Mouse (Mus musculus): ENCODE data around the gene Plscr1. TPM values are rescaled to one million over a fixed set of nuclear protein-coding genes. Genes with fewer than 3 reads are reported as not detected.

Plscr1 gene
- polyA plus RNA-seq, 1 experiment from 2014 or later: 83.5 TPM

DNA sequence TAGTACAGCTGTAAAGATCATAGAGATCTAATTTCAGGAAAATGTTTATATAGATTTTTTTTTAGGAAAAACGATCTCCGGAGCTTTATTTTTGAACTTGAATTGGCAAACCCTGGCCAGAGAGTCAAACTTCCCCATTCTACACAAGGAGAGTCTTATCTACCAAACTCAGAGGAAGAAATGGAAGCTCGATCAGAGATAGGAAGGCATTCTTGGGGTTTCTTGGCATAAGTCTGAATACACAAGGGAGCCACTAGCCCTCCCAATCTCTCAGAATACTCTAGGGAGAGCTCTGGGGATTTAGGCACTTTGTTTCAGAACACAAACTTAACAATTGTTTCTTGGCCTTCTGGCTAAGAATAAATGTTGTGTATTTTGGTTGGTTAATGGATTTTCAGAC is 29.4 kb upstream of the Plscr1 start:
- no peaks in the 10 kb centered on the region for H3K36me3 ChIP-seq (ENCODE audit: control insufficient read depth, insufficient read depth, low read length)
- no peak overlapping the region for H3K4me2 ChIP-seq (replicated peaks; ENCODE audit: low read depth, low read length)
- H3K4me1 ChIP-seq (ENCODE audit: control insufficient read depth, insufficient read depth, low read length): no peaks in the 10 kb centered on the region
- H3K9ac ChIP-seq (ENCODE audit: low read depth, low read length): no peak overlapping the region
- H3K27ac ChIP-seq (ENCODE audit: low read depth, low read length): no peak overlapping the region
- 56% methylated on average over 3 of the region's 3 CpGs for WGBS
- no peaks in the 10 kb centered on the region for H3K27me3 ChIP-seq (ENCODE audit: control insufficient read depth, insufficient read depth, low read length)
- no peak overlapping the region for H3K4me3 ChIP-seq (ENCODE audit: low read length)
- H3K9me3 ChIP-seq (ENCODE audit: control insufficient read depth, low read length): no peaks in the 10 kb centered on the region
- ATAC-seq (ENCODE audit: low FRiP score, low TSS enrichment): no peak

DNA sequence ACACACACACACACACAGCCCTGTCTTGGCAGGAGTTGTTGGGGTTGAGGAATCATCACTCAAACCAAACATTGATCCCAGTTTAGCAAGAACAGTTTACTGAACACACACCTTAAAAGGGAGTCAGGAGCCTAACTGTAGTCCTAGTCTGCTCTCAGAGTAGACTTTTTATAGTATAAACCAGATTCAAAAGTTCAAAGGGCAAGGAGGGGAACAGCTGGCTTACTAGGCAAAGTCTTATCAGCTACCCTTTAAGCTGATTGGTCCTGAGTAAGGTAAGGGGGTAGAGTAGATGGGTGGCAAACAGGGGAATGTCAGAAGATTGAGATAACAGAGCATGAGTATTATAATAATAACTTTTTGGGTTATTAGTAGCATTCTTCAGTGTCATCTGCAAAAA is 28.1 kb upstream of the Plscr1 start:
- no peak for ATAC-seq (ENCODE audit: low FRiP score, low TSS enrichment)
- no peaks in the 10 kb centered on the region for H3K36me3 ChIP-seq (ENCODE audit: control insufficient read depth, insufficient read depth, low read length)
- no peaks in the 10 kb centered on the region for H3K4me1 ChIP-seq (ENCODE audit: control insufficient read depth, insufficient read depth, low read length)
- no peaks in the 10 kb centered on the region for H3K9me3 ChIP-seq (ENCODE audit: control insufficient read depth, low read length)
- no peak overlapping the region for H3K9ac ChIP-seq (ENCODE audit: low read depth, low read length)
- H3K27me3 ChIP-seq (ENCODE audit: control insufficient read depth, insufficient read depth, low read length): no peaks in the 10 kb centered on the region
- H3K4me3 ChIP-seq (ENCODE audit: low read length): no peak overlapping the region
- H3K4me2 ChIP-seq (replicated peaks; ENCODE audit: low read depth, low read length): no peak overlapping the region
- no peak overlapping the region for H3K27ac ChIP-seq (ENCODE audit: low read depth, low read length)

DNA sequence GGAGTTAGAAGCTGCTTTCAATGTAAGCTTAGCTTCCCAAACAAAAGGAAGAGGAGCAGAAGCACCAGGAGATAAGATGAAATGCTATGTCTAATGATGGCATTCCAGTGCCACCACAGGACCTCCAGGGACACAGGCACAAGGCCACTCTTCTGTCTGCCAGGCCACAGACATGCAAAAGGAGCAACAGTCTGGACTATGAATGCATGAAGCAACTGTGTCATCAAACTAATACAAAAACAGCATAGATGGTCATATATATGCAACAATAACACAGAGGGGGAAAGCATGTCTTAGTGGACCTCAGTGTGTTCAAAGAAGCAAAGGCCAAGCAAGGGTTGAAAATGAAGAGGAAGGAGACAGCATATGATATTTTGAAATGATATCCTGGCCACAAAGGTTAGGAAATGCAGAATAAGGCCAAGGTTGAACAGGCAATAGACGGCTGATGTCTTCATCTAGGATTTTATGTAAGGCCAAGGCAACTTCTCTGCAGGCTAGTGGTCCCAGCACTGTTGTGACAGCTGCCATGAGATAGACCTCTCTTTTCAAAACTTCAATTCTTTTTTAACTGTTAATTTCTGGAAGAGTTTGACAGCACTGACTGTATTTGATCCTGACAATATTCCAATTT is 24.8 kb upstream of the Plscr1 start:
- no peak for ATAC-seq (ENCODE audit: low FRiP score, low TSS enrichment)

DNA sequence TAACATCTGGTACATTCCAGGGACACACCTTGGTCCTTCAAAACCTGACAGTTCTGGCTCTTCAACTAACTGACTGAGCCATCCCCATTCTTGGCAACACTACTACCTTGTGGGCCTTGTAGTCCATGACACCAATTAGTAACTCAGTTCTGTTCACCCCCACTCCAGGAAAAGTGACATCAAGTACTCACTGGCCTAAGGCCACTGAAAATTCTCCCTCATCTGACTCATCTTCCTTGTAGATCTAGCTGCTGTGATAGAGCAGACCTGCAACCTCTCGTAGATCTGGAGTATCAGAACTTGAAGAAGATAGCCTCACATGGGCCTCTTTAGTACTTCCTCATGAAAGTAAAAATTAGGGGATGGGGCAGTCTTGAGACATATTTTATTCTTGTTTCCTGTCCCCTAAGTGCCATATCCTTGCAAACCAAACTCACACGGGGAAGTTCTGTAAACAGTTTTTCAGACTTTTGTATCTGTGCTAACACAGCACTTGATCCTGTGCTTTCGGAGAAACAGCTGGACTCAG is 23.4 kb upstream of the Plscr1 start:
- no peak for ATAC-seq (ENCODE audit: low FRiP score, low TSS enrichment)
- Histone ChIP-seq H3K9ac (ENCODE audit: low read depth, low read length) (no peak overlapping the region), H3K9me3 (ENCODE audit: control insufficient read depth, low read length) (no peaks in the 10 kb centered on the region), H3K4me3 (ENCODE audit: low read length) (no peak overlapping the region), H3K4me2 (replicated peaks; ENCODE audit: low read depth, low read length) (no peak overlapping the region), H3K27ac (ENCODE audit: low read depth, low read length) (no peak overlapping the region), H3K27me3 (ENCODE audit: control insufficient read depth, insufficient read depth, low read length) (no peaks in the 10 kb centered on the region), H3K4me1 (ENCODE audit: control insufficient read depth, insufficient read depth, low read length) (no peaks in the 10 kb centered on the region), H3K36me3 (ENCODE audit: control insufficient read depth, insufficient read depth, low read length) (no peaks in the 10 kb centered on the region)
- WGBS: 83% methylated on average over 3 of the region's 3 CpGs

More for the DNA sequence above, 24.8 kb upstream of the Plscr1 start:
- Histone ChIP-seq H3K27me3 (ENCODE audit: control insufficient read depth, insufficient read depth, low read length) (no peaks in the 10 kb centered on the region), H3K27ac (ENCODE audit: low read depth, low read length) (no peak overlapping the region), H3K4me1 (ENCODE audit: control insufficient read depth, insufficient read depth, low read length) (no peaks in the 10 kb centered on the region), H3K36me3 (ENCODE audit: control insufficient read depth, insufficient read depth, low read length) (no peaks in the 10 kb centered on the region), H3K4me2 (replicated peaks; ENCODE audit: low read depth, low read length) (no peak overlapping the region), H3K9ac (ENCODE audit: low read depth, low read length) (no peak overlapping the region), H3K4me3 (ENCODE audit: low read length) (no peak overlapping the region), H3K9me3 (ENCODE audit: control insufficient read depth, low read length) (no peaks in the 10 kb centered on the region)
- WGBS: 87% methylated on average over 1 of the region's 1 CpGs

DNA sequence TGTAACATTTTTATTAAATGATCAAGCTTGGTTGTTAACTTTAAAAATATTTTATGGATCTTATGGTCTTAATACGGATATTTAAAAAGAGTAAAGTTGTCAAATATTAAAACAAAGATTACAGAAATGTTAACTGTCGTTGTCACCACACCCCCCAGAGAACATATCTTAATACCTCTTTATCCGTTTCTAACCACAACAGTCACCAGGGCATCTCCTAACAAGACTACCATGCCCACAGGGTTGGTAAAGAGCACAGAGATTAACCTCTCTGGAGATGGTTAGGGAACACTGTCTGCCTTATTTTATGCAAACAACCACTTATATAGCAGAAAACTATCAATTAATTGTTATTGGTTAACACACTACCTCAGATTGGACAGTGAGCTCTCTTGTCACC is 22.8 kb upstream of the Plscr1 start:
- Histone ChIP-seq H3K36me3 (ENCODE audit: control insufficient read depth, insufficient read depth, low read length) (no peaks in the 10 kb centered on the region), H3K9me3 (ENCODE audit: control insufficient read depth, low read length) (no peaks in the 10 kb centered on the region), H3K4me2 (replicated peaks; ENCODE audit: low read depth, low read length) (no peak overlapping the region), H3K4me1 (ENCODE audit: control insufficient read depth, insufficient read depth, low read length) (no peaks in the 10 kb centered on the region), H3K27me3 (ENCODE audit: control insufficient read depth, insufficient read depth, low read length) (no peaks in the 10 kb centered on the region), H3K27ac (ENCODE audit: low read depth, low read length) (no peak overlapping the region), H3K4me3 (ENCODE audit: low read length) (no peak overlapping the region), H3K9ac (ENCODE audit: low read depth, low read length) (no peak overlapping the region)
- ATAC-seq (ENCODE audit: low FRiP score, low TSS enrichment): no peak
- 90% methylated on average over 3 of the region's 3 CpGs for whole genome bisulfite sequencing

DNA sequence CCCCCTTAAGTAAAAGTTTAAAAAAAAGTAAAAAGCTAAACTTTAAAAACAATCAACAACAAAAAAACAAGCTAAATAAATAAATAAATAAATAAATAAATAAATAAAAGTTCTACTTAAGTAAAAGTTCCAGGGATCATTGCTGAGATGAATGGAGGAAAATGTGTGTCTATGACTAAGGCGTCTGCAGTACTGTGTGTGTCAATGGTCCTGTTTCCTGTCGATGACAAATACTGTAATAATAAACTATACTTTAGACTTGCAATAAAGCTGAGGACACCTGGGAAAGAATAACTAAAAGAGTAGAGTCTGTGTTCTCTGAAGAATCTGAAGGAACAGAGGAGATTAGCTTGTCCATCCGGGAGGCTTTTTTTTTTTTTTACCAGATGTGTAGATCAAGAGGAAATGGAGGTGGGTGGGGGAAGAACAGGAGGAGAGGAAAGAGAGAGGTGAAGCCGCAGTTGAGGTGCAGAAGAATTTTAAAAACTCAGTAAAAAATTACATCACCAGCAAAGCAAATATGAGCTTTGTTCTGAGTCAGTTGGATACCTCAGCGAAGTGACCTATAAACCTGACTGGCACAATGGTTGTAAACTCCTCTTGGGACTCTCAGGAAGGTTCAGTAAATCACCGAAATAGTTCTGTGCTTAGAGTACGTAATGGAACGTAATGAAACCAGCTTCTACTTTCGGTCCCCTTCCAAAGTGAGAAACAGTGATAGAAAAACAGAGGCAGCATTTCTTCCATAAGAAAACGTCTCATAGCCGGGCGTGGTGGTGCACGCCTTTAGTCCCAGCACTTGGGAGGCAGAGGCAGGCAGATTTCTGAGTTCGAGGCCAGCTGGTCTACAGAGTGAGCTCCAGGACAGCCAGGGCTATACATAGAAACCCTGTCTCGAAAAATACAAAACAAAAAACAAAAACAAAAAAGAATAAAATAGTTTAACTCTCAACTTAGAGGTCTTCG is 20.4 kb upstream of the Plscr1 start:
- no peak overlapping the region for H3K27ac ChIP-seq (ENCODE audit: low read depth, low read length)
- H3K4me1 ChIP-seq (ENCODE audit: control insufficient read depth, insufficient read depth, low read length): no peaks in the 10 kb centered on the region
- ATAC-seq (ENCODE audit: low FRiP score, low TSS enrichment): no peak
- no peak overlapping the region for H3K4me3 ChIP-seq (ENCODE audit: low read length)
- no peaks in the 10 kb centered on the region for H3K9me3 ChIP-seq (ENCODE audit: control insufficient read depth, low read length)
- WGBS: 67% methylated on average over 16 of the region's 16 CpGs
- no peaks in the 10 kb centered on the region for H3K36me3 ChIP-seq (ENCODE audit: control insufficient read depth, insufficient read depth, low read length)
- H3K27me3 ChIP-seq (ENCODE audit: control insufficient read depth, insufficient read depth, low read length): no peaks in the 10 kb centered on the region
- no peak overlapping the region for H3K9ac ChIP-seq (ENCODE audit: low read depth, low read length)
- no peak overlapping the region for H3K4me2 ChIP-seq (replicated peaks; ENCODE audit: low read depth, low read length)

DNA sequence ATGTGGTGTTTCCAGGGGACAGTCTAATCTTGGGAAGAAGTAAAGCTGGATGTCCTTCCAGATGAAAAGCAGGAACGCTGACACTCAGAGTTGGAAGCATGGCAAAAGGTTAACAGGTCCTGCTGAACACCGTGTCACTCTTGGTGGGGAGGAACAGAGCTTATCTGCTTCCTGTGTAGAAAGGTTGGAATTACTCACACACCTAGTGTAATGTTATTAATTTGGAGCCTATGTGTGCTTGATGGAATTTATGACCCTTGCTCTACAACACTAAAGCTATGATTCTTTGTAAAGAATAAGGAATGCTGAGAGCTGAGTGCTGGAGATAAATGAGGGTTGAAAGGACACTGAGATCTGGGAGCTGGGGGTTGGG is 19.7 kb upstream of the Plscr1 start:
- Histone ChIP-seq H3K27ac (ENCODE audit: low read depth, low read length) (no peak overlapping the region), H3K9ac (ENCODE audit: low read depth, low read length) (no peak overlapping the region), H3K27me3 (ENCODE audit: control insufficient read depth, insufficient read depth, low read length) (no peaks in the 10 kb centered on the region), H3K4me3 (ENCODE audit: low read length) (no peak overlapping the region), H3K36me3 (ENCODE audit: control insufficient read depth, insufficient read depth, low read length) (no peaks in the 10 kb centered on the region), H3K4me2 (replicated peaks; ENCODE audit: low read depth, low read length) (no peak overlapping the region), H3K9me3 (ENCODE audit: control insufficient read depth, low read length) (no peaks in the 10 kb centered on the region), H3K4me1 (ENCODE audit: control insufficient read depth, insufficient read depth, low read length) (no peaks in the 10 kb centered on the region)
- WGBS: 32% methylated on average over 2 of the region's 2 CpGs
- ATAC-seq (ENCODE audit: low FRiP score, low TSS enrichment): 0 out of 2 replicates have a peak, but pooled peaks have one; percentile 32

DNA sequence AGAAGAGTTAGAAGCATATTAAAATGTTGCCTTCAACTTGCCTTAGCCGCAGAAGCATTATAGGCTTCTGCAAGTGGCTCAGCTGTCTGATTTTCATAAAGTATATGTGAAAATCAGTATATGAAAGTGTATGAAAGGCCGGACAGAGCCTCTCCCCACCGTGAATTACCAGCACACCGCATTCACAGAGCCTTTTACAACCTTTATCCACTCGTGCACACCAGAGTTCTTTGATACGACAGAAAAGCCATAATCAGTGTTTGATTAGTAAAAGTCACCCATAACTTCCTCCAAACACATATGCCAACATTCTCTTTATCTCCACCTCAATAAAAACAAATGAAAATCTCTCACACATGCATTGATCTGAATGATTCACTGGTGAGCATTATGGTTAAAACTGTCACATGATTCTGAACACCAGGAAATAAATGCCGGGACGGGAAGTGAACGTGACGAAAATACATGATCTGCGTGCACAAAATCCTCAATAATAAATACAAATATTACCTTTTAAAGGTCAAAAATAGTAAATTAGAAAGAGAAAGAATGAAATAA is 14.6 kb upstream of the Plscr1 start:
- no peaks in the 10 kb centered on the region for H3K9me3 ChIP-seq (ENCODE audit: control insufficient read depth, low read length)
- no peak for ATAC-seq (ENCODE audit: low FRiP score, low TSS enrichment)
- H3K27ac ChIP-seq (ENCODE audit: low read depth, low read length): no peak overlapping the region
- H3K36me3 ChIP-seq (ENCODE audit: control insufficient read depth, insufficient read depth, low read length): no peaks in the 10 kb centered on the region
- no peaks in the 10 kb centered on the region for H3K27me3 ChIP-seq (ENCODE audit: control insufficient read depth, insufficient read depth, low read length)
- H3K4me2 ChIP-seq (replicated peaks; ENCODE audit: low read depth, low read length): no peak overlapping the region
- 86% methylated on average over 11 of the region's 11 CpGs for WGBS
- no peaks in the 10 kb centered on the region for H3K4me1 ChIP-seq (ENCODE audit: control insufficient read depth, insufficient read depth, low read length)
- no peak overlapping the region for H3K4me3 ChIP-seq (ENCODE audit: low read length)
- H3K9ac ChIP-seq (ENCODE audit: low read depth, low read length): no peak overlapping the region

Data from kidney, embryonic 14.5 days (tissue).